26 mouse cellular contexts compared by ENCODE assay signal in genomic region chr11:54817449-54817848, GRCm38 (mm10). TPM values are rescaled to one million over a fixed set of nuclear protein-coding genes. Genes with fewer than 3 reads are reported as not detected.
DNase-seq lines count a peak whose midpoint lies in the region; ATAC-seq lines count a peak whose summit lies in the region.
"Had no signal": no experiment of that assay in that cellular context is flagged by ENCODE, and none has a peak within 500 bp of the region (broad histone marks: within the 10 kb centered on the region; RNA-seq: fewer than 3 reads in every experiment).

No protein-coding gene starts in this region.

- no peak overlapping the region for H3K9ac ChIP-seq in hindbrain, embryonic 14.5 days
- no peak overlapping the region for H3K9ac ChIP-seq in hindbrain, embryonic 16.5 days (ENCODE audit: low read depth, low read length)
- no peak overlapping the region for H3K9ac ChIP-seq in midbrain, embryonic 13.5 days (replicated peaks)
- H3K9ac ChIP-seq: liver, embryonic 13.5 days; midbrain, embryonic 15.5 days had no signal

- H3K27me3 ChIP-seq in hindbrain, embryonic 14.5 days (ENCODE audit: control insufficient read depth, insufficient read depth, low read length) = no peaks in the 10 kb centered on the region
- no peaks in the 10 kb centered on the region for H3K27me3 ChIP-seq in hindbrain, embryonic 16.5 days (replicated peaks; ENCODE audit: control insufficient read depth, insufficient read depth, low read length)
- H3K27me3 ChIP-seq in midbrain, embryonic 10.5 days (ENCODE audit: low read depth, poor library complexity, severe bottlenecking) = no peaks in the 10 kb centered on the region
- H3K27me3 ChIP-seq in midbrain, embryonic 13.5 days = no peaks in the 10 kb centered on the region
- H3K27me3 ChIP-seq: liver, embryonic 13.5 days; midbrain, embryonic 15.5 days; Patski had no signal

- ATAC-seq in hindbrain, embryonic 14.5 days (ENCODE audit: low FRiP score) = peak; percentile 51; the same call in 1 of the 2 replicates
- ATAC-seq in hindbrain, embryonic 16.5 days = no peak
- ATAC-seq in midbrain, embryonic 13.5 days = no peak
- ATAC-seq: midbrain, embryonic 15.5 days; Patski had no signal

- peaks cover 9% of the 10 kb centered on the region; the same call in 1 of the 2 replicates for H3K4me1 ChIP-seq in hindbrain, embryonic 14.5 days (replicated peaks; ENCODE audit: control insufficient read depth, insufficient read depth, low read length)
- H3K4me1 ChIP-seq in hindbrain, embryonic 16.5 days (ENCODE audit: control insufficient read depth, insufficient read depth, low read depth, low read length) = peaks cover 5% of the 10 kb centered on the region
- H3K4me1 ChIP-seq in midbrain, embryonic 10.5 days = peaks cover 32% of the 10 kb centered on the region
- H3K4me1 ChIP-seq in midbrain, embryonic 13.5 days (replicated peaks) = peaks cover 30% of the 10 kb centered on the region

- WGBS in hindbrain, embryonic 14.5 days = 44% methylated on average over 4 of the region's 4 CpGs
- WGBS in hindbrain, embryonic 16.5 days = 38% methylated on average over 4 of the region's 4 CpGs
- 92% methylated on average over 4 of the region's 4 CpGs for WGBS in midbrain, embryonic 10.5 days
- WGBS in midbrain, embryonic 13.5 days = 61% methylated on average over 4 of the region's 4 CpGs

- peak; percentile 39 to 42 for DNase-seq in cerebellum, postnatal 10 days
- no peak for DNase-seq in cerebellum, adult 11-12 months
- DNase-seq in hindbrain, embryonic 14.5 days (ENCODE audit: low spot score) = peak; percentile 32
- no peak for DNase-seq in midbrain, embryonic 10.5 days (ENCODE audit: low spot score)
- peak; percentile 32 for DNase-seq in retina, postnatal 1 day
- DNase-seq in retina, embryonic 14.5 days (ENCODE audit: low spot score) = no peak
- DNase-seq: adrenal gland, postnatal 14 days; cerebellum, adult 2 months; cerebellum, postnatal 25 days; gastrocnemius, postnatal 10 days; heart, postnatal 14 days; kidney, adult 18-20 months; kidney, postnatal 36 days; liver, embryonic 13.5 days; lung, adult 2 months; lung, postnatal 14 days; thymus, adult 2 months; thymus, postnatal 36 days had no signal

- H3K4me2 ChIP-seq in hindbrain, embryonic 14.5 days (replicated peaks) = no peak overlapping the region
- H3K4me2 ChIP-seq in hindbrain, embryonic 16.5 days (ENCODE audit: low read length) = no peak overlapping the region
- no peak overlapping the region for H3K4me2 ChIP-seq in midbrain, embryonic 13.5 days (replicated peaks)
- H3K4me2 ChIP-seq: liver, embryonic 13.5 days; midbrain, embryonic 15.5 days had no signal

- H3K9me3 ChIP-seq in hindbrain, embryonic 14.5 days (ENCODE audit: control insufficient read depth, low read length) = no peaks in the 10 kb centered on the region
- no peaks in the 10 kb centered on the region for H3K9me3 ChIP-seq in hindbrain, embryonic 16.5 days (ENCODE audit: control insufficient read depth, low read length)
- no peaks in the 10 kb centered on the region for H3K9me3 ChIP-seq in midbrain, embryonic 10.5 days (replicated peaks)
- no peaks in the 10 kb centered on the region for H3K9me3 ChIP-seq in midbrain, embryonic 13.5 days
- H3K9me3 ChIP-seq: G1E; hindbrain, embryonic 10.5 days; liver, embryonic 13.5 days; midbrain, embryonic 15.5 days had no signal

- no peak overlapping the region for H3K4me3 ChIP-seq in hindbrain, embryonic 14.5 days (replicated peaks; ENCODE audit: low read length)
- H3K4me3 ChIP-seq in hindbrain, embryonic 16.5 days (ENCODE audit: low read length) = no peak overlapping the region
- H3K4me3 ChIP-seq in midbrain, embryonic 10.5 days = no peak overlapping the region
- no peak overlapping the region for H3K4me3 ChIP-seq in midbrain, embryonic 13.5 days (replicated peaks)
- H3K4me3 ChIP-seq: hindbrain, embryonic 10.5 days; layer of hippocampus, adult 2 months; liver, embryonic 13.5 days; midbrain, embryonic 15.5 days; myocyte had no signal

- no peak overlapping the region for H3K27ac ChIP-seq in hindbrain, embryonic 14.5 days
- H3K27ac ChIP-seq in hindbrain, embryonic 16.5 days (ENCODE audit: low read depth, low read length) = no peak overlapping the region
- H3K27ac ChIP-seq in midbrain, embryonic 10.5 days (replicated peaks) = peak overlapping the region; percentile 10; the same call in 1 of the 2 replicates
- no peak overlapping the region for H3K27ac ChIP-seq in midbrain, embryonic 13.5 days
- H3K27ac ChIP-seq: hindbrain, embryonic 10.5 days; layer of hippocampus, adult 2 months; liver, embryonic 13.5 days; midbrain, embryonic 15.5 days had no signal

- no peaks in the 10 kb centered on the region for H3K36me3 ChIP-seq in hindbrain, embryonic 14.5 days (replicated peaks; ENCODE audit: control insufficient read depth, insufficient read depth)
- no peaks in the 10 kb centered on the region for H3K36me3 ChIP-seq in hindbrain, embryonic 16.5 days (ENCODE audit: control insufficient read depth, insufficient read depth, low read length)
- no peaks in the 10 kb centered on the region for H3K36me3 ChIP-seq in midbrain, embryonic 10.5 days
- no peaks in the 10 kb centered on the region for H3K36me3 ChIP-seq in midbrain, embryonic 13.5 days
- H3K36me3 ChIP-seq: G1E; hindbrain, embryonic 10.5 days; liver, embryonic 13.5 days; midbrain, embryonic 15.5 days had no signal

RNA-seq across cellular contexts. Expression of gene Cdc42se2, which starts 30.0 kb away (rescaled TPM):
- 147 and 171 TPM in 2 replicates for polyA plus RNA-seq in hindbrain, embryonic 14.5 days (2014; fragmentation: Nextera tagmentation; extraction: Ambion mirVana)
- 136 and 147 TPM in 2 replicates for polyA plus RNA-seq in hindbrain, embryonic 16.5 days (2015; fragmentation: Nextera tagmentation; extraction: Ambion mirVana)
- polyA plus RNA-seq in midbrain, embryonic 10.5 days (2016; fragmentation: Nextera tagmentation; extraction: Ambion mirVana) = 229 and 253 TPM in 2 replicates
- polyA plus RNA-seq in midbrain, embryonic 13.5 days (2015; fragmentation: Nextera tagmentation; extraction: Ambion mirVana) = 205 and 209 TPM in 2 replicates

RNA-seq across cellular contexts. Expression of gene Lyrm7, which starts 43.3 kb away (rescaled TPM):
- 11.8 and 12.6 TPM in 2 replicates for polyA plus RNA-seq in hindbrain, embryonic 14.5 days (2014; fragmentation: Nextera tagmentation; extraction: Ambion mirVana)
- polyA plus RNA-seq in hindbrain, embryonic 16.5 days (2015; fragmentation: Nextera tagmentation; extraction: Ambion mirVana) = 10.4 and 10.6 TPM in 2 replicates
- polyA plus RNA-seq in midbrain, embryonic 10.5 days (2016; fragmentation: Nextera tagmentation; extraction: Ambion mirVana) = 4.7 and 6.5 TPM in 2 replicates
- 7.1 and 11.2 TPM in 2 replicates for polyA plus RNA-seq in midbrain, embryonic 13.5 days (2015; fragmentation: Nextera tagmentation; extraction: Ambion mirVana)

RNA-seq across cellular contexts. Expression of gene Hint1, which starts 48.7 kb away (rescaled TPM):
- polyA plus RNA-seq in hindbrain, embryonic 14.5 days (2014; fragmentation: Nextera tagmentation; extraction: Ambion mirVana) = 791 and 878 TPM in 2 replicates
- polyA plus RNA-seq in hindbrain, embryonic 16.5 days (2015; fragmentation: Nextera tagmentation; extraction: Ambion mirVana) = 728 and 827 TPM in 2 replicates
- 625 and 682 TPM in 2 replicates for polyA plus RNA-seq in midbrain, embryonic 10.5 days (2016; fragmentation: Nextera tagmentation; extraction: Ambion mirVana)
- 703 and 771 TPM in 2 replicates for polyA plus RNA-seq in midbrain, embryonic 13.5 days (2015; fragmentation: Nextera tagmentation; extraction: Ambion mirVana)

Comparison
In these comparisons a context has a peak if more than half of its experiments do, and no peak if none do; other contexts are left out.
1. DNase-seq: peak in cerebellum, postnatal 10 days (2 of 2), hindbrain, embryonic 14.5 days (single experiment) and retina, postnatal 1 day (single experiment); none in cerebellum, adult 11-12 months (single experiment), midbrain, embryonic 10.5 days (single experiment) and retina, embryonic 14.5 days (single experiment).